Mouse (Mus musculus) thymus, adult 2 months (tissue): ENCODE data around the gene Sept6.

Experiments
- CTCF ChIP-seq: fragments of 200-500 bp; IDR thresholded peaks from 2 replicates; pipeline ENCODE4 v1.5.1; 2012; ENCODE audit warnings: mild to moderate bottlenecking, control low read depth, low read length, moderate library complexity, borderline replicate concordance; ENCODE audit not compliant: control insufficient read depth, poor library complexity, insufficient read depth; ENCODE audit errors: extremely low read depth
- POLR2A ChIP-seq: fragments of 200-500 bp; IDR thresholded peaks from 2 replicates; pipeline ENCODE4 v1.6.1; 2012; ENCODE audit warnings: mild to moderate bottlenecking, low read length, control low read depth, moderate library complexity; ENCODE audit not compliant: control insufficient read depth, poor library complexity, insufficient read depth; ENCODE audit errors: extremely low read depth

GRCm38 (mm10) chrX:36977863-36978262 lies 13.7 kb downstream of the Sept6 start:
- TF ChIP-seq CTCF = no peak
- TF ChIP-seq POLR2A = no peak
